Mouse (Mus musculus) brain, adult 2 months (tissue): ENCODE data around the gene Gab1.

Source experiments
- DNase-seq: peaks from one replicate; pipeline ENCODE4 v3.0.0; 2011; ENCODE audit warnings: low read depth, low spot score

Gab1 gene

GRCm38 (mm10) chr8:80873723-80874427 is 6.4 kb downstream of the Gab1 start:
- no peak for DNase-seq

DNA sequence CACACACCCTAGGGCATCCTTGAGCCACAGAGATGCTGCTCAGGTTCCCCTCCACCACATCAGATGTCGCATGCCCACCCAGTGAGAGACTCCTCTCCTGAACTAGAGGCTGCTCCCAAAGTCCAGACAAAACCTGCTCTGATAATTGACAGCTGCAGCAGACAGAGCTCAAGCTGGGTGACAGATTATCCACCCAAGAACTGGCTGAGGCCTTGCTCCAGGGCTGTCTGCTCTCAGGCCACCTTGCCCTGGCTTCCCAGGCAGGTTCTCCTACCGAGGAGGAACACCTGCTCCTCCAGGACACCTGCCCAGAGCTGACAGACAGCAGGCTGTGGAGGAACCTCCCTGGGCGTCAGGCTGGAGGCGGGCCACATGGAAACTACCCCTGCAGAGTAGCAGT is 7.6 kb downstream of the Gab1 start:
- DNase-seq = peak; percentile 93

- no peak for DNase-seq
Observed at GRCm38 (mm10) chr8:80871400-80871799, 8.9 kb downstream of the Gab1 start.

DNA sequence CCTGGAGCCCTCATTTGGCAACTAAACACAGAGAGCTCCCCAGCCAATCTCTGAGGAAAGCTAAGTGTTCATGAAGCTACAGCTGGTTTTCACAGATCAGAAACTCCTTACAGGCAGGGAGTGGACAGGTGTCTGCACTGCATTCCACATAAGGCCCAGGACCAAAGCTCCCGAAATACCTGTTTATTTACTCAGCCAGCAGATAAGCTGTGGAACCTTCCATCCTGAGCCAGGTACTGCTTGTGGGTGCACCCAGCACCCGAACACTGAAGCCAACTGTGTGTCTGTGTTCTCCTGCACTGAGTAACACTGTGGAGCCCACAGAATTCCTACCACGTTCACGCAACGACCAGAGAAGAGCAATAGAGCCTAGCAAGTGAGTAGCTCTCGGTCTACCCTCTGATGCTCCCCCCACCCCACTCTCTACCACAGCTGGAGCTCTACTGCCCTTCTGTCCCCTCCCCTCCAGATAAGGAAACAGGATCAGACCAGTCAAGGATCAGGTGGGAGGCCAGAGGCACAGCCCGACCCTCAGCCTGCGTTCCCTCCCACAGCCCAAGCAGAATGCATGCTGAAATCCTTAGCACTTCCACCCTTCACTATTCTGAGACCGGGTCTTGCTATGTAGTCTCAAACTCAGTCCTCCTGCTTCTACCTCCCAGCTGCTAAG is 9.6 kb downstream of the Gab1 start:
- DNase-seq = no peak

DNA sequence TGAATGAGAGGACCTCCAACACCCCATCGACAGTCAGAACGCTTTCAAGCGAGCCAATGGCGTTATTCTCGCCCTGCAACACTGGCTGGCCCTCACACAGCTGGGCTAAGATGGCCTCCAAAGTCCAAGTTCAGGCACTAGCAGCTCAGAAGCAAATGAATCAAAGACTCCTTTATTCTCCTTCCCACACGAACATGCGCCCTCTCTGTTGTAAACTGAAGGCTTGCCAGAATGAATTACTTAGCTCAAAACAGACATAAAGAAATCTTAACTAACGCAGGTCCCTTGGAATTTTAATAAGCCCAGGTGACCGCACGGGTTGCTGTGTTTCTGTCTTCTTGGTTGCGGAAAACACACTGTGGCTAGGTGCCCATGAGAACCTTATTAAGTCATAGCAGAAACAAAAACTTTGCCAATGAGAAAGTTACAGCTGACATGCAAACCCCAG is 10.4 kb downstream of the Gab1 start:
- peak; percentile 83 for DNase-seq

DNA sequence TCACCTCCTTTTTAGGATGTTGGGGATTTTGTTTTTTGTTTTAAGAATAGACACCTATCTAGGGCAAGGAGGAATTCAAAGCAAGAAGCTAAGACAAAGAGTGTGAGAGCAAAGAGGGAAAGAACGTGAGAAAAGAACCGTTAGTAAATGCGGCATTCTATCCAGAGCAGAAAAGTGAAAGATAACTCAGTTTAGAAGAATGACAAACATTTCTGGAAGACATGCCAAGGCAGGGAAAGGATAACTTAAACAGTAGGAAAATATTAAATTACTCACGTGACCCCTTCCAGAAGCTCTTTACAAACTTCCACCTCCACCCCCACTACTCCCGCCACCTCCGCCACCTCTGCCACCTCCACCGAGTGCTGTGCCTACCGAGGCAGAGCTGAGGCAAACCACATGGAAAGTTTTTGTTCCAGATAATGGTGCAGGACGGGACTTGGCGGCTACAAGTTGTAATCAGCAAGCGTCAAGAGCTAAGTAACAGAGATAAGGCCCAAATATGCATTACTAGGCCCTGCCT is 11.5 kb downstream of the Gab1 start:
- DNase-seq = no peak

DNA sequence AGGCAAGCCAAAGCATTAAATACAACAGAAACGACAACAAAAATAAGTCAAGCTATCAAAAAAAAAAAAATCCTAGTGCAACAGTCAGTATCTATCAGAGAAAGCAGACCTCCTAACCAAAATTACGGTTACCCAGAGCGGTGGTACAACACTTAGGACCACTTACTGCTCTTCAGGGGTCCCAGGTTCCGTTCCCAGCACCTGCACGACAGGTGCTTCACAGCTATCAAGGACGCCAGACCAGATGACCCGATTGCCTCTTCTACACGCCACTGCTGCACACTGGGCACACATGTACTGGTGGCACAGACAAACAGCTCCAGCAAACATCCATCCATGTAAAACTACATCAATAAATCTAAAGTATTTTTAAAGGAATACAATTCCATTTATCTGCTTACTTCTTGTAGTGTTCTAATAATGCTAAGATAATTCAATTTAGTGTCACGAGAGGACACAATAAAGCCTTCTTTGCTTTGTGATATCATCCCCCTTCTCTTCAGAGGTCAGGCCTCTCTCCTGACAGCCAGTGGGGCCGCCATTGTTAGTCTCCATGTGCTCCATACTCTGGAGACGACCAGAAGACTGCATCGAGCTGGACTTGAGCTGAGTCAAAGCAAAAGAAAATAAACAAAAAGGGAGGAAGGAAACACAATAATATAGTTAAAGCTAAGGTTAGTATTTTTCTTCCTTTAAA is 12.2 kb downstream of the Gab1 start:
- no peak for DNase-seq

DNA sequence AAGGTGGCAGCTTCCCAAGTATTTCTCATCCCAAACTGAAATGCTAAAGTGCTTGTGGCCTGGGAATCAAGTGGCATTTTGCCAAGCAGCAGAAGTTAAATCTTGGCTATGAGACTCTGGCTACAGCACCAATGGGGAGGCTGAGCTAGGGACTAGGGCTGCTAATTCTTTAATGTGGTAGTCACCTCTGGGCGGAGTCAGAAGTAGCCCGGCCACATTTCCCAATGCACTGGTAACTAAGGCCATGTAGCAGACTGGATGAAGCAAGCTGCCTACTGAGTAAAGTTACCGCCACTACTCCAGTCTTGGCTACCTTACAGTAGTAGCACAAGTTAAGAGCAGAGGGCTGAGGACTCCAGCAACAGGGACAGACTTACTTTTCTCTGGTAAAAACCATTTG is 12.7 kb downstream of the Gab1 start:
- no peak for DNase-seq

DNA sequence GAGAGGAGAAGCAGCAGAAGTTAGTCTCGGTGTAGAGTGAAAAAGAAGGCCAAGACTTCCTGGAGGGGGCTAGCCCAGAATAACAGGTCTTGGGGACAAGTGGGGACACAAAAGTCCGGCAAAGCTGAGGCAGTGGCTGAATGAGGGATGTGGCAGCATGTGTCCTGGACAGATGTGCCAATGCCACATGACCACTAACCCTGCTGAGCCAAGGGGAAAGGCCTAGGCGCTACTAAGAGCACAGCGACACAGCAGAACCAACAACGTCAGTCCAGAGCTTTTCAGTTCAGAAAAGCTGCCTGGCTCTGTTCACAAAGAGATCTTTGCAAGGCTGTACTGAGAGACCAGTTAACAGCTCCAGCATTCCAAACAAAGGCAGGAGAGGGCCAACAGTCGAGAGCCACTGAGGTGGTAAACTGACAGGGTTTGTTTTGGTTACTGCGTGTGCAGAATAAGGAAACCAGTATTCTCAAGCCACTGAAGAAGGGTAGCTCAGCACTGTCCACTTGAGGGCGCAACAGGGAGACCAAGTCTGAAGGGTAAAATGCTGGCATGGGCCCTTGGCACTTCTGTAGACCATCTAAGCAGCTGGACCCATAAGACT is 15.0 kb downstream of the Gab1 start:
- DNase-seq = peak; percentile 88

- no peak for DNase-seq
Observed at GRCm38 (mm10) chr8:80863393-80863792, 16.9 kb downstream of the Gab1 start.

GRCm38 (mm10) chr8:80859180-80859775 is 21.0 kb downstream of the Gab1 start:
- no peak for DNase-seq

- DNase-seq = peak; percentile 72
Observed at GRCm38 (mm10) chr8:80857851-80858367, 22.4 kb downstream of the Gab1 start.

- DNase-seq = no peak
Observed at GRCm38 (mm10) chr8:80857128-80857527, 23.2 kb downstream of the Gab1 start.

DNA sequence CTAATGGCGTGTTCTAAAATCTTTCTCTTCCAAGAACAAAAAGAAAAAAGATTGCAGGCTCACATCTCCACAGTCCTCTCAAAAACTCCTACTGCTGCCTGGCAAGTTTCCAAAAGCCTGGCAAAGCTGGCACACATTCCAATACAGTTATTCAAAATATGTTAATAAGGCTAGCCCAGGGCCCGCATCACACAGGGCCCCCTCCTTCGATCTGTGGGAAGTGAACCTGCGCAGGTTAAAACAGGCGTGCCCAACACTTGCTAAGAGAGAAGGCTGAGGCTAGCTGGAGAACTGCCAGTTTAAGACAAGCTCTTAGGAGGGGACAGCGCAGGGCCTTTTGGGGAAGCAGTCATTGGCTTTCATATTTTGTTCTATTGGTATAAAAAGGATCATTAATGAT is 23.7 kb downstream of the Gab1 start:
- peak; percentile 63 for DNase-seq

DNA sequence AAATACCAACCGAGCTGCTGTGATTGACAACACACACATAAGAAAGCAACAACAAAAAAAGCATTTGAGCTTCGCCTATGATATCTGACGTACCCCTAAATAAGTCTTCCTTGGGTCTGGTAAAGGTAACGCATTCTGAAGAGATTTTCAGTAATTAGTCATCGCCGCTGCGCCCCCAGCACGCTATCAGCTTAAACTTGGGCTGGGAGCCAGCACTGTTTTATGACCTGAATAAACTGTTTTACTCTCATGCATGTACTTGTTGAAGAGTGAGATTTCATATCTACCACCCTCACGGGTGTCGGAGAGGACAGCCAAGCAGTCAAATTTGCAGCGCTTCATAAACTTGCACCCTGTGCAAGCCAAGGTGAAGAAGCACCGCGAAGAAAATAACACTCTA is 26.7 kb downstream of the Gab1 start:
- no peak for DNase-seq

- no peak for DNase-seq
Observed at GRCm38 (mm10) chr8:80853208-80853607, 27.1 kb downstream of the Gab1 start.

GRCm38 (mm10) chr8:80852412-80853165 is 27.7 kb downstream of the Gab1 start:
- no peak for DNase-seq

- no peak for DNase-seq
Observed at GRCm38 (mm10) chr8:80851648-80852047, 28.7 kb downstream of the Gab1 start.

GRCm38 (mm10) chr8:80850013-80850412 is 30.3 kb downstream of the Gab1 start:
- no peak for DNase-seq

DNA sequence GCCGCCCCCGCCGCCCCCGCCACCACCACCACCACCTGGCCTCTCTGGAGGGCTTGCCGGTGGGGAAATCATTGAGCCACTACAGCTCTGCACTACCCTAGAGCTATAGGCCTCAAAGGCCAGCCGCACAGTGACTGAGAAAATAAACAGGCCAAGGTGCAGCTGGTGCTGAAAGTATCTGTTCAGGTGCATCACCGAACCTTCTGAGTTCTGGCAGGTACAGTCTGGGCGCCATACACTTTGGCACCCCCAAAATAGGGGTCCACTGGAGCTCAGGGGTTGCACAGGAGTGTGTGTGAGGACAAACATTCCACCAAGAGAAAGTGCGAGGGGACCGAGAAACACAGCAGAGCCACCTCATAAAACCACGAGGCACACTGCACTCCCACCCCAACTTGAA is 31.7 kb downstream of the Gab1 start:
- DNase-seq = no peak

DNA sequence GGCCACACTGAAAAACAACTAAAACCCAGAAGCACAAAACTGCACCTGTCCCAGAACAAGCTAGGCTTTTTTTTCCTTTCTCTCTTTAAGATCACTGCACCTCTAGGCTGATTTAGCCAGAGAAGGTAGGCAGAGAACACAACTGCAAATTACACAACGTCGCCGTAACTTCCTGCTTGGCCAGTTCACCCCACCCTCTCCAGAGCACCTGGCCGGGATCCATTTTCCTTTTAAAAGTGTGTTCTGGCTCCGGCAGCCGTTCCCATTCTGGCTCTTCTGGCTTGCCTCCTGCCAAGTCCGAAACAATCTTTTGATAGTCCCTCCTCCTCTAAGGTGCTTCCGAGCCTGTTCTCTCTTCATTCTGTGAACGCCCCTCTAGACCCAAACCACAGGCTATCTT is 32.4 kb downstream of the Gab1 start:
- no peak for DNase-seq
